Mouse (Mus musculus) right cerebral cortex, postnatal 25 days (tissue): ENCODE data around the gene Klri1.
"Not testable (repeated sequence)": the region's sequence is repeated elsewhere in the genome, so short reads cannot be mapped to it uniquely, and the experiment has no call there.

Experiments
- DNase-seq: peaks from one replicate; pipeline ENCODE4 v3.0.0; 2022

Klri1 gene

DNA sequence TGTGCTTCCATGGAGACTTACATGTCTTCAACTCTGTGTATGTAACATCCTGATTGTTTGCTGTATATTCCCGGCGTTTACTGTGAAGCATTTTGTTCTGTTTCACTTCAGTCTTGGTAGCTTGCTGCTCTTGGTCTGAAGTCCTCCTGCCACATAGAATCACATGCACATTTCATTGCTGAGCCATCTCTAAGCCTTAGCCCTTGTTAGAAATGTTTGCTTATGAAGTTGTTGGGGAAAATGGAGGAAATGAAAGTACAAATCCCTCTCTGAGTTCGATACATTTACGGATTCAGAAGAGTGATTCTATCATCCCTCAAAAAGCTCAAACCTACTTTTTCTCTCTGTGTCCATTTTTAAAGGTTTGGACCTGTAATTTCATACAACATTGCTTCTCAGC is at the start of gene Klri1:
TSS of gene Klri1 (minus strand) at position 101 of the 400 bp plus-strand sequence.
- no peak for DNase-seq

DNA sequence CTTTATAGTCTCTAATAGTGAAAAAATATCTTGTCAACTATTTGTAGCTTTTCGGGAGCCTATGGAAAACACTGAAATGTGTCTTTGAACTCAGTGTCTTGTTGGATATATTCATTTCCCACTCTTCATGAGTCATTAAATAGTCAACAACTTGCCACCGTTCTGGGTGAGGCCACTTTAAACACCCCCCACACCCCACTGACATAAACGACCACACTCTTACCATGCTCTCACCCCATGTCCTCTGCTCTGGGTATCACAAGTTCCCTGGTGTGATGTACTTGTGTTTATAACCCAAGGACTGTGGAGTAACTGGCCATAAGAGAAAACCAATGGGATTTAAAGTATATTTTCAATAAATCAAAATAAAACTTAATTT is 30.7 kb upstream of the Klri1 start:
- no peak for DNase-seq

DNA sequence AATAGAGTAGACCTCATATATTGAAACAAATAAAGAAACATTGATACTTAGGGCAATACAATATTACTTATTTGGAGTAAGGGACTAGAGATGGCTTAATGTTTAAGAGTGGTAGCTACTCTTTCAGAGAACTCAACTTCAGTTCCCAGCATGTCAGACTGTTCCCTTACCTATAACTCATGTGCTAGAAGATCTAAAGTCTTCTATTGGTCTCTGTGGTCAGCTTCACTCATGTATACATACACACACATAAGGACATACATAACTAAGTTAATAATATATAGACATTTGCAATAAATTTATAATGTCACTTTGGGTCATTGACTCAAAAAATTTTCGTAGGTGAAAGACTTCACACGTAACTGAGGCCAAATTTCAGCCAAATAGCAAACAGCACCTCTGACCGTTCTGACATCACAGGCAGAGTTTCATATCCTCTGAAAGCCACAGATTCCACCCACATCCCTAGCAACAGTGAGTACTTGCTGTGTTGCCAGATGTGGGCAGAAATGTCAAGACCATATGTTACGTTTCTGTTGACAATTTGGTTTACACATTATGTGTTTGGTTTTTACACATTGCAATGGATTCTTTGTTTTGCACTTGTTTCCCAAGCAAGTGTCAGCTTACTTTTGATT is 30.2 kb upstream of the Klri1 start:
- DNase-seq, result no peak

DNA sequence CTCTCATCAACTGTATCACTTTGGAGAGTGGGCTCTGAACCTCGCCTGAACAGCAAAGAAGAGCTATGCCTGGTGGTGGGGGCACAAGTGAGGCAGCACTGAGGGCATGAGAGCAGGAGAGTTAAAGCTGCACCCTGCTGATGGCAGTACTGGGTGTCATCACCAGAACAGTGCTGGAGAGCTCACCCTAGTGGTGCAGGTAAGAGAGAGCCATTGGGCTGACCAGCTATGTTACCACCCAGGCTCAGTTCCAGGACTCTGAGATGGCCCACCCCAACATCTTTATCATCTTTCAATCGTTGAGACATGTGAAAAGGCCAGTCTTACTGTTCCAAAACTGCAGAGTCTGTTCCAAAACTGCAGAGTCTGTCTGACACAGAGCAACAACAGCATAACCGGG is 29.2 kb upstream of the Klri1 start:
- DNase-seq, result no peak

DNA sequence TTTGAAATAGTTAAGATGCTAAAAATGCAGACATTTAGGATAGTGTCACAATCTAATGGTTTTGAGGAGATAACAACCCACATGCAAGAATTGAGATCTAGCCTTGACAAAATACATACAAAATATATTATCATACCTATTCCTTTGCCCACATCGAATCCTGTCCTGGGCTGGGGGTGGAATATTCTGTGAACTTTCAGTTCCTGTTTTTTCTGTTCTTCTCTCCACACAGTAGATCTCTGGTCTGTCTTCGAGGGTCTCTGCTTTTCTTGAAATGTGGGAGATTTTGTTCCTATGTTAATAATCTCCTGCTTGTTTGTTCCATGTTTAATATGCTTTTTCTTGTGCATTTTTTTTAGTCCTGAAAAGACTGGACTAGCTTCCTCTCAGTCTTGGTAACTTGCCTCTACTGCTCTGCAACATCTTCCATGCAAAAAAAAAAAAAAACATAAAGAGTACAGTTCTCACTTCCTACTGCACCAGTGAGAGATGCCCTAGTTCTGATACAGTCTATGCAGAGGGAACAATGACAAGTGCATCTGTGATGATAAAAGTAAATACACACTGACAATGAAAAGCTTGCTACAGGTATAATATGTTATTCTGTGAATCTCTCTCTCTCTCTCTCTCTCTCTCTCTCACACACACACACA is 23.3 kb upstream of the Klri1 start, which contains the start of gene Klri2:
TSS of gene Klri2 (minus strand) at position 416 of the 653 bp plus-strand sequence.
- no peak for DNase-seq

DNA sequence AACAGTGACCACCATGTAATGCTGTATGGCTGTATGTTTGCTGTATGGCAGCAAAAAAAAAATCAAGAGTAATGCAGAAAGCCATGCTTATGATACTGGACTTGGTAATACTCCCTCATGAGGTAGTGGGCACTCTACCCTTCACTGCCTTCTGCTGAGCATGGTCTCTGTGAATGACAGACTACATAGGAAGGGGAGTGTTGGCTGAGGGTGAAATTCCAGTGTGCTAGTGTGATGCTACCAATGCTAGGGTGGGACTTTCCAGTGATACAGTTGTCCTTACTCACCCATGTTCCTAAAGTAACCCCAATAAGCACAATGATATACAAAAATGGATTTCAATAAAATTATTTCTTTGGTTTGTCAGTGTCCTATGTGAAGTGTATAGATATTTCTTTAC is 19.5 kb upstream of the Klri1 start:
- no peak for DNase-seq

DNA sequence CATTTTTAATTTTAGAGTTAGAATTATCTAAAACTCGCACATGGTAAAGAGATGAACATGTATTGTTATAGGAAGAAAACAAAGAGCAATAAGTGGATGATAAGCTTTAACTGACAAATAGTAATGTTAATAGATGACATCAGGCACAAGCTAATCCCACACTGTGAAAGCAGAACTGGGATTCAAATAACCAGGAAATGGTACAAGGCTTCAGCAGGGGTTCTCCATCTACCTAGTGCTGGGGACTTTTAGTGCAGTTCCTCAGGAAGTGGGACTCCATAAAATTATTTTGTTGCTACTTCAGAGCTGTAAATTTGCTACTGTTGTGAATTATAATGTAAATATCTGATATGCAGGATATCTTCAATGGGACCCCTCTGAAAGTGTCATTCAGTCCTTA is 10.3 kb upstream of the Klri1 start:
- DNase-seq, result no peak

DNA sequence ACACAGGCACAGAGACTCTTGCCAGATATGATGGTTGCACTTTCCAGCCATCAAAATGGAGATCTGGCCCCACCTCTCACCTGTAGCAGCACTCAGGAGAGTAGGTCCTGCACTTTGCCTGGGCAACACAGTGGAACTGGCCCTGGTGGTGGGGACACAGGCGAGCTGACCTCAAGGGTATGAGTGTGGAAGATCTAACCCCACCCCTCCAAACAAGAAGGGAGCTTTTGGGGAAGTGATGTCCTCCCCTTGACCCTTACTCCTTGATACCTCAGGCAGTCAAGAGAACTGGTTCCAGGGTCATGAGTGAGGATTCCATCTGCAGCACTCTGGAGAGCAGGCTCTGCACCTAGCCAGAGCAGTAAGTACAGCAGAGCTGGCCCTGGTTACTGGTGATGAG is 4.5 kb upstream of the Klri1 start:
- DNase-seq, result no peak

DNA sequence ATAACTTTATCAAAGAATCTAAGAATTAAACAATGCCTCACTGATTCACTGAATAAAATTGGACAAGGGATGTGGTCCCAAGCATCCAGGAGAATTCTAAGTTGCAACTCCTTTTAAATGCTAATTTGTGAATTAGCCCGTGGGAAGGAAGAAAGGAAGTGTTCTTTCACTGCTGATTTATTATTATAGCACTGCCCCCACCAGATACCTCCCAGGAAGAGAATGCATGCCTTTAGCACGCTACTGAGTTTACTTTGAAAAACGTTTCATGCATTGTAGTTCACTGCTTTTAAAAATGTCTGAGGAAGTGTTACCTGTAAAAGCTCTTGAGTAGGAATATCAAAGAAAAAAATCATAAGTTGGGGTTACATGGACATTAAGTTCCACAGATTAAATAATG is 3.6 kb upstream of the Klri1 start:
- DNase-seq, result no peak

DNA sequence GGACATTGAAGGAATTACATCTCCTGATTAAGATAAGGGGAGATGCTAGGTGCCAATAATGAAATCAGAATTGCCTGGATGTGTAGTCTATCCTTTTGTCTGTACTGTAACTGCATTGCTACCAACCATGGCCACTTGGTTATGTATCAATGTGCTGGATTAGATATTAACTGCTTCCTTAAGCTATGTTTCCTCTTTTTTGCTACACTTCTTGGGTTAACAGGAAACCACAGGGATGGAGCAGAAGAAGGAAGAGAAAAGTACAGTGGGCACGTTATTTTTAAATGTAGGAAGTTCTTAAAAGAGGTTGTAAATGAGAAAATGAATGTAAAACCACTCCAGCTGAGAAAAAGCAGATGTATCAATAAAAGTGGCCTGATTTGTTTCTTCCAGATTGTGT is 3.4 kb downstream of the Klri1 start:
- no peak for DNase-seq

DNA sequence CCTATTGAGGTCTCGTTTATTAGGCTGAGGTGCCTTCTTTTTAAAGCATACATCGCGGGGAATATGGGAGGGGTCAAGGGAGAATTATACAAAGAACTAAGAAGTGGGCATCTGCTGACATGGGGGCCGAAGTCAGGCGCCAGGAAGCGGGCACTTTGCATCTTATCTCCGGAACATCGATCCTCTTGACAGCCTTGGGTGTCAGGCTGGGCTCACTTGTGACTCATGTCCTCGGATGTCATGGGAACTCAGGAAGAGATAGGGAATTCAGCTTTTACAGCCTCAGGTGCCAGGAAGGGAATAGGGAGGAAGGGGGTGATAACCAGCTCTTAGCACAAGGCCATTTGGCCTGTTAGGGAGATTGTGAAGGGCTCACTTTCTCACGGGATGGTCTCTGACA is 25.5 kb downstream of the Klri1 start:
- not testable (repeated sequence) for DNase-seq

DNA sequence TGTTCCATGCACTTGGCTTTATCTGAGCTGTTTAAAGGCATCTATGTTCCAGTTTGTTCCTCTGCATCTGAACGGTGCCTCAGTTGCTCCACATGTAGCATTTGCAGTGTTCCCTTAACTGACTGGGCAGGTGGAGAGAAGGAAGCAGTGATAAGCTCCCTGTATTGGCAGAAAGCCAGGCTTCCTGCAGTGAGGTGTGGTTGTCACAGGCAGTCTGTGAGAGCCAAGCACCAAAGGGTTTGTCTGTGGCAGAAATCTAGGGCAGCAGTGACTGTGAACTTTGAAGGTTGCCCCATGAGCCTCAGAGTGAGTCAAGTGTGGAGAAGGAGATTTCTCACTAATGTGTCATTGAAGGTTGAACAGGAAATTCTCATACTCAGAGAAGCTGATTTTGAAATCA is 36.6 kb downstream of the Klri1 start:
- DNase-seq, result no peak

DNA sequence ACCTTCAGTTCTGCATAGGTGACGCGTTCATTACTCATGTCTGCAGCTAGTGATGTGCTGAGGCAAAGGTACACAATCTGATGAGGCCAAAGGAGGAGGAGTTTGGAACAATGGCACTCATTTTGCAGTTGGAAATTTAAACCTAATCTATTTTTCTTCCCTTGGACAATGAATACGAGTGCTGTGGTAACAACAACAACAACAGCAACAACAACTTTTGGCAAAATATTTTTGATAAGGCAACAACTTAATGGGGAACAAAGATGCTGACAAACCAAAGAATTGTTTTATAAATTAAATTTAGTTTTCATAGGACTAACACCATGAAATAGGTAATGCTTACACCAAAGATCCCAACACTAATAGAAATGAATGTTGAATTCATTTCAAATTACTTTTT is 38.1 kb downstream of the Klri1 start, which contains the start of gene Klrc1:
TSS of gene Klrc1 (minus strand) at position 101 of the 400 bp plus-strand sequence.
- DNase-seq, result no peak

DNA sequence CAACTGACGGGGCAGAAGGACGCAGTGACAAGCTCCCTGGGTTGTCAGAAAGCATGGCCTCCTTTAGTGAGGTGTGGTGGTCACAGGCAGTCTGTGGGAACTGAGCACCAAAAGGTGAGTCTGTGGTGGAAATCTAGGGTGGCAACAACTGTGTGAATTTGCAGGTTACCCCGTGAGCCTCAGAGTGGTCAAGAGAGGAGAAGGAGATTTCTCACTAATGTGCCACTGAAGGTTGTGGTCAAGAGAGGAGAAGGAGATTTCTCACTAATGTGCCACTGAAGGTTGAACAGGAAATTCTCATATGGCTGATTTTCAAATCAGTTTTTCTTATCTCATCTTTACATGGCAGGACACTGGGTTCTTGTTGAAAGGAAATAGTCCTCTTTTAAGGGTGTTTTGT is 55.6 kb downstream of the Klri1 start:
- not testable (repeated sequence) for DNase-seq

DNA sequence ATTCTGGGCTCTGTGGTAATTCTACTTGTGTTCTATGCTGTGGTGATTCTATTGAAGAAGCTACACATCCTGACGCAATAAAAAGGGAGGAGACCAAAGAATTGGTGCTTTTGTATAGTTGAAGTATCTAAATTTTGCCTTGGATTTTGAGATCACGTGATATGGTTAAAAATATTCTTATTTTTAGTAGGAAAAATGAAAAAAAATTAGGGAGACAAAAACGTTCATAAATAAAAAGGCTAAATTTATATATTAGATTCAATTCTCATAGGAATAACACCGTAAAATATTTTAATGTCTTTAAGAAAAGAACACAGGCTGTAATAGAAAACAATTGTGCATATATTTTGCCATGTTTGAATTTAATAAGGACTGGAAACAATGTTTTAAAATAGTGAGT is 56.3 kb downstream of the Klri1 start, which contains the start of gene Klrc2:
TSS of gene Klrc2 (minus strand) at position 101 of the 400 bp plus-strand sequence.
- not testable (repeated sequence) for DNase-seq
